Mouse (Mus musculus) olfactory bulb, adult 2 months (tissue): ENCODE measurements around the gene Fgf13.

Experiments used
- CTCF ChIP-seq: fragments of 200-500 bp; IDR thresholded peaks from 2 replicates; pipeline ENCODE4 v1.5.1; 2012; ENCODE audit warnings: low read depth, mild to moderate bottlenecking, low read length, moderate library complexity; ENCODE audit not compliant: insufficient read depth
- POLR2A ChIP-seq: fragments of 200-500 bp; IDR thresholded peaks from 2 replicates; pipeline ENCODE4 v1.6.1; 2012; ENCODE audit warnings: mild to moderate bottlenecking, low read depth, low read length, moderate library complexity; ENCODE audit not compliant: insufficient read depth

GRCm38 (mm10) chrX:59166763-59167162, 401.1 kb downstream of the Fgf13 start:
- TF ChIP-seq CTCF: no peak
- no peak for TF ChIP-seq POLR2A
